Mouse (Mus musculus): ENCODE measurements around the gene Farp1. TPM values are rescaled to one million over a fixed set of nuclear protein-coding genes. Genes with fewer than 3 reads are reported as not detected.

The Farp1 gene
- polyA plus RNA-seq, 1 experiment from 2014 or later: 10.8 TPM

GRCm38 (mm10) chr14:121294484-121294883, 259.5 kb downstream of the Farp1 start:
- no peak overlapping the region for H3K9ac ChIP-seq
- peaks cover 56% of the 10 kb centered on the region for H3K36me3 ChIP-seq
- WGBS: 59% methylated on average over 12 of the region's 12 CpGs
- no peak for ATAC-seq (replicated peaks; ENCODE audit: insufficient number of reproducible peaks, insufficient read depth, low FRiP score, low read depth)
- H3K4me3 ChIP-seq: no peak overlapping the region
- no peaks in the 10 kb centered on the region for H3K27me3 ChIP-seq
- H3K4me1 ChIP-seq (replicated peaks): peaks cover 2% of the 10 kb centered on the region; the same call in 1 of the 2 replicates
- H3K9me3 ChIP-seq (replicated peaks): no peaks in the 10 kb centered on the region
- H3K27ac ChIP-seq: no peak overlapping the region
- no peak overlapping the region for H3K4me2 ChIP-seq

- no peak overlapping the region; the same call in 1 of the 2 replicates for H3K9ac ChIP-seq
- no peaks in the 10 kb centered on the region for H3K27me3 ChIP-seq
- H3K4me3 ChIP-seq: no peak overlapping the region
- H3K9me3 ChIP-seq (replicated peaks): no peaks in the 10 kb centered on the region
- H3K36me3 ChIP-seq: peaks cover 58% of the 10 kb centered on the region
- 92% methylated on average over 6 of the region's 6 CpGs for WGBS
- no peak overlapping the region for H3K4me2 ChIP-seq
- H3K4me1 ChIP-seq (replicated peaks): peaks cover 2% of the 10 kb centered on the region; the same call in 1 of the 2 replicates
- H3K27ac ChIP-seq: no peak overlapping the region
- ATAC-seq (replicated peaks; ENCODE audit: insufficient number of reproducible peaks, insufficient read depth, low FRiP score, low read depth): no peak
Measured at GRCm38 (mm10) chr14:121297103-121297502, 262.1 kb downstream of the Farp1 start.

- Histone ChIP-seq H3K4me1 (replicated peaks) (peaks cover 7% of the 10 kb centered on the region), H3K27me3 (no peaks in the 10 kb centered on the region), H3K9me3 (replicated peaks) (no peaks in the 10 kb centered on the region), H3K27ac (no peak overlapping the region), H3K4me2 (no peak overlapping the region), H3K9ac (no peak overlapping the region), H3K4me3 (no peak overlapping the region), H3K36me3 (peaks cover 48% of the 10 kb centered on the region)
- 81% methylated on average over 5 of the region's 5 CpGs for WGBS
- no peak for ATAC-seq (replicated peaks; ENCODE audit: insufficient number of reproducible peaks, insufficient read depth, low FRiP score, low read depth)
Measured at GRCm38 (mm10) chr14:121298537-121298936, 263.5 kb downstream of the Farp1 start.

GRCm38 (mm10) chr14:121299093-121299492, 264.1 kb downstream of the Farp1 start:
- Histone ChIP-seq H3K27ac (no peak overlapping the region), H3K27me3 (no peaks in the 10 kb centered on the region), H3K4me1 (replicated peaks) (peaks cover 12% of the 10 kb centered on the region), H3K9me3 (replicated peaks) (no peaks in the 10 kb centered on the region), H3K36me3 (peaks cover 43% of the 10 kb centered on the region), H3K4me2 (no peak overlapping the region), H3K4me3 (no peak overlapping the region), H3K9ac (no peak overlapping the region)
- WGBS: 84% methylated on average over 9 of the region's 9 CpGs
- ATAC-seq (replicated peaks; ENCODE audit: insufficient number of reproducible peaks, insufficient read depth, low FRiP score, low read depth): no peak

GRCm38 (mm10) chr14:121304523-121304922, 269.5 kb downstream of the Farp1 start:
- H3K27ac ChIP-seq: 0 out of 2 replicates have a peak overlapping the region, but pooled peaks have one; percentile 6
- 0 out of 2 replicates have a peak, but pooled peaks have one; percentile 17 for ATAC-seq (replicated peaks; ENCODE audit: insufficient number of reproducible peaks, insufficient read depth, low FRiP score, low read depth)
- H3K9me3 ChIP-seq (replicated peaks): no peaks in the 10 kb centered on the region
- H3K4me3 ChIP-seq: no peak overlapping the region
- no peak overlapping the region for H3K9ac ChIP-seq
- H3K27me3 ChIP-seq: no peaks in the 10 kb centered on the region
- H3K36me3 ChIP-seq: peaks cover 22% of the 10 kb centered on the region
- H3K4me2 ChIP-seq: no peak overlapping the region
- H3K4me1 ChIP-seq (replicated peaks): peaks cover 34% of the 10 kb centered on the region
- 42% methylated on average over 7 of the region's 7 CpGs for whole genome bisulfite sequencing

GRCm38 (mm10) chr14:121305316-121306064, 270.5 kb downstream of the Farp1 start:
- H3K4me3 ChIP-seq: no peak overlapping the region
- H3K27me3 ChIP-seq: no peaks in the 10 kb centered on the region
- H3K36me3 ChIP-seq: peaks cover 16% of the 10 kb centered on the region
- H3K9ac ChIP-seq: no peak overlapping the region
- no peak overlapping the region; the same call in 1 of the 2 replicates for H3K27ac ChIP-seq
- H3K9me3 ChIP-seq (replicated peaks): no peaks in the 10 kb centered on the region
- ATAC-seq (replicated peaks; ENCODE audit: insufficient number of reproducible peaks, insufficient read depth, low FRiP score, low read depth): no peak
- WGBS: 63% methylated on average over 8 of the region's 8 CpGs
- no peak overlapping the region for H3K4me2 ChIP-seq
- peaks cover 44% of the 10 kb centered on the region for H3K4me1 ChIP-seq (replicated peaks)

- ATAC-seq (replicated peaks; ENCODE audit: insufficient number of reproducible peaks, insufficient read depth, low FRiP score, low read depth): no peak
- peaks cover 69% of the 10 kb centered on the region for H3K4me1 ChIP-seq (replicated peaks)
- no peaks in the 10 kb centered on the region for H3K27me3 ChIP-seq
- H3K9me3 ChIP-seq (replicated peaks): no peaks in the 10 kb centered on the region
- H3K4me2 ChIP-seq: no peak overlapping the region
- H3K4me3 ChIP-seq: no peak overlapping the region
- H3K27ac ChIP-seq: peak overlapping the region; percentile 26; the same call in 1 of the 2 replicates
- no peak overlapping the region for H3K9ac ChIP-seq
- 59% methylated on average over 3 of the region's 3 CpGs for WGBS
- H3K36me3 ChIP-seq: no peaks in the 10 kb centered on the region
Measured at GRCm38 (mm10) chr14:121309909-121310308, 274.9 kb downstream of the Farp1 start.

- no peak for ATAC-seq (replicated peaks; ENCODE audit: insufficient number of reproducible peaks, insufficient read depth, low FRiP score, low read depth)
- Histone ChIP-seq H3K9ac (no peak overlapping the region), H3K4me1 (replicated peaks) (peaks cover 71% of the 10 kb centered on the region), H3K4me3 (no peak overlapping the region), H3K27ac (peak overlapping the region; percentile 26; the same call in 1 of the 2 replicates), H3K27me3 (no peaks in the 10 kb centered on the region), H3K36me3 (no peaks in the 10 kb centered on the region), H3K4me2 (no peak overlapping the region), H3K9me3 (replicated peaks) (no peaks in the 10 kb centered on the region)
- WGBS: 60% methylated on average over 6 of the region's 6 CpGs
Measured at GRCm38 (mm10) chr14:121310325-121311080, 275.5 kb downstream of the Farp1 start.

- Histone ChIP-seq H3K9ac (no peak overlapping the region), H3K9me3 (replicated peaks) (no peaks in the 10 kb centered on the region), H3K4me1 (replicated peaks) (peaks cover 72% of the 10 kb centered on the region), H3K4me2 (no peak overlapping the region), H3K36me3 (no peaks in the 10 kb centered on the region), H3K27ac (no peak overlapping the region), H3K27me3 (no peaks in the 10 kb centered on the region), H3K4me3 (no peak overlapping the region)
- WGBS: 75% methylated on average over 2 of the region's 2 CpGs
- no peak for ATAC-seq (replicated peaks; ENCODE audit: insufficient number of reproducible peaks, insufficient read depth, low FRiP score, low read depth)
Measured at GRCm38 (mm10) chr14:121311083-121311482, 276.1 kb downstream of the Farp1 start.

- no peak overlapping the region for H3K4me3 ChIP-seq
- H3K4me1 ChIP-seq (replicated peaks): peaks cover 92% of the 10 kb centered on the region
- H3K27ac ChIP-seq: peak overlapping the region; percentile 74
- H3K4me2 ChIP-seq: peak overlapping the region; percentile 34
- H3K9me3 ChIP-seq (replicated peaks): no peaks in the 10 kb centered on the region
- 61% methylated on average over 10 of the region's 10 CpGs for WGBS
- H3K27me3 ChIP-seq: no peaks in the 10 kb centered on the region
- ATAC-seq (replicated peaks; ENCODE audit: insufficient number of reproducible peaks, insufficient read depth, low FRiP score, low read depth): no peak
- peak overlapping the region; percentile 16; the same call in 1 of the 2 replicates for H3K9ac ChIP-seq
- no peaks in the 10 kb centered on the region for H3K36me3 ChIP-seq
Measured at GRCm38 (mm10) chr14:121313283-121313682, 278.3 kb downstream of the Farp1 start.

- H3K4me1 ChIP-seq (replicated peaks): peaks cover 84% of the 10 kb centered on the region
- H3K9ac ChIP-seq: no peak overlapping the region
Measured at GRCm38 (mm10) chr14:121314934-121315333, 279.9 kb downstream of the Farp1 start.

More at GRCm38 (mm10) chr14:121314934-121315333, 279.9 kb downstream of the Farp1 start:
- WGBS: 28% methylated on average over 3 of the region's 3 CpGs
- H3K36me3 ChIP-seq: no peaks in the 10 kb centered on the region
- peak; percentile 70 for ATAC-seq (replicated peaks; ENCODE audit: insufficient number of reproducible peaks, insufficient read depth, low FRiP score, low read depth)
- H3K9me3 ChIP-seq (replicated peaks): no peaks in the 10 kb centered on the region
- H3K27ac ChIP-seq: peak overlapping the region; percentile 61
- H3K4me3 ChIP-seq: no peak overlapping the region
- H3K27me3 ChIP-seq: no peaks in the 10 kb centered on the region
- H3K4me2 ChIP-seq: peak overlapping the region; percentile 7; the same call in 1 of the 2 replicates

Measured in heart, embryonic 15.5 days (tissue).